9 mouse cellular contexts compared by ENCODE assay signal in the genomic region with DNA sequence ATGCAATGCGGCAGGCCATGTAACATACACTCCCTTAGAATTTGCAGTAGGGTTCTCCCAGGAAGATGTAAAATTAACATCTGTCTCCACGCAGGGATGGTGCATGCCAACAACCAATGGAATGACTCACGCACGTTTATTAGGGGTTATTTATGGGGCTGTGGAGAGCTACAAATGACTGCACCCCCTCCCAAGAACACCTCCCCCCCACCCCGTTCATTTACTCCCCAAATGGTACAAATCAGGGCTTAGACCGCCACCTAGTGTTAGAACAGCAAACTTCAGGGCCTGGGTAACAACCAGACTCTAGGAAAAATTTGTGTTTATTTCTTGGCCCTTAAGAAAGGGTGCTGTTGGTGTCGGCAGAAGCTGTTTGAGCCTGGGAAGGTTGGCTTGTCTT. TPM values are rescaled to one million over a fixed set of nuclear protein-coding genes. Genes with fewer than 3 reads are reported as not detected.
DNase-seq lines count a peak whose midpoint lies in the region; ATAC-seq lines count a peak whose summit lies in the region.
"Had no signal": no experiment of that assay in that cellular context is flagged by ENCODE, and none has a peak within 500 bp of the region (broad histone marks: within the 10 kb centered on the region; RNA-seq: fewer than 3 reads in every experiment).

No protein-coding gene starts in this region.

- no peak overlapping the region for H3K4me3 ChIP-seq in liver, embryonic 11.5 days (ENCODE audit: low read depth, low read length)
- H3K4me3 ChIP-seq in hindbrain, embryonic 10.5 days, result no peak overlapping the region
- no peak overlapping the region for H3K4me3 ChIP-seq in limb, embryonic 13.5 days

- H3K4me2 ChIP-seq in liver, embryonic 11.5 days, result no peak overlapping the region
- peak overlapping the region; percentile 30; the same call in 1 of the 2 replicates for H3K4me2 ChIP-seq in limb, embryonic 13.5 days (replicated peaks)

- peak; percentile 52 for DNase-seq in liver
- DNase-seq in liver, embryonic 11.5 days (ENCODE audit: low spot score), result no peak
- DNase-seq in NIH3T3 (ENCODE audit: low read depth), result peak; percentile 89
- DNase-seq in cerebellum, postnatal 14 days, result peak; percentile 83 to 85
- peak; percentile 60 for DNase-seq in hindbrain, embryonic 10.5 days (ENCODE audit: low spot score)
- DNase-seq in right cerebral cortex, postnatal 14 days, result peak; percentile 68
- no peak for DNase-seq in c-Kit-positive CD71-positive TER-119-positive erythroid progenitor cells, embryonic 14.5 days (ENCODE audit: low spot score)

- no peak overlapping the region for H3K27ac ChIP-seq in liver, embryonic 11.5 days (ENCODE audit: low read depth, low read length)
- H3K27ac ChIP-seq in hindbrain, embryonic 10.5 days, result no peak overlapping the region
- H3K27ac ChIP-seq in limb, embryonic 13.5 days, result 0 out of 2 replicates have a peak overlapping the region, but pooled peaks have one; percentile 39
- H3K27ac ChIP-seq: macrophage had no signal

- H3K27me3 ChIP-seq in liver, embryonic 11.5 days (replicated peaks; ENCODE audit: control insufficient read depth, insufficient read depth, low read length), result no peaks in the 10 kb centered on the region
- H3K27me3 ChIP-seq in hindbrain, embryonic 10.5 days (ENCODE audit: insufficient read depth, poor library complexity, severe bottlenecking), result no peaks in the 10 kb centered on the region
- H3K27me3 ChIP-seq in limb, embryonic 13.5 days, result no peaks in the 10 kb centered on the region

- H3K36me3 ChIP-seq in liver, embryonic 11.5 days (ENCODE audit: control insufficient read depth, insufficient read depth, low read length), result no peaks in the 10 kb centered on the region
- no peaks in the 10 kb centered on the region for H3K36me3 ChIP-seq in hindbrain, embryonic 10.5 days
- no peaks in the 10 kb centered on the region for H3K36me3 ChIP-seq in limb, embryonic 13.5 days

- peaks cover 6% of the 10 kb centered on the region for H3K4me1 ChIP-seq in liver, embryonic 11.5 days (replicated peaks; ENCODE audit: control insufficient read depth, insufficient read depth, low read length)
- H3K4me1 ChIP-seq in hindbrain, embryonic 10.5 days (replicated peaks), result peaks cover 18% of the 10 kb centered on the region
- peaks cover 21% of the 10 kb centered on the region for H3K4me1 ChIP-seq in limb, embryonic 13.5 days

- H3K9ac ChIP-seq in liver, embryonic 11.5 days (ENCODE audit: low read depth, low read length), result no peak overlapping the region
- no peak overlapping the region for H3K9ac ChIP-seq in limb, embryonic 13.5 days

- H3K9me3 ChIP-seq in liver, embryonic 11.5 days (ENCODE audit: control insufficient read depth, low read length), result no peaks in the 10 kb centered on the region
- H3K9me3 ChIP-seq in hindbrain, embryonic 10.5 days, result no peaks in the 10 kb centered on the region
- H3K9me3 ChIP-seq in limb, embryonic 13.5 days, result no peaks in the 10 kb centered on the region

- 23% methylated on average over 7 of the region's 7 CpGs for WGBS in liver, embryonic 11.5 days
- 29% methylated on average over 7 of the region's 7 CpGs for WGBS in hindbrain, embryonic 10.5 days
- WGBS in limb, embryonic 13.5 days, result 13% methylated on average over 7 of the region's 7 CpGs

- no peak for ATAC-seq in liver, embryonic 11.5 days (replicated peaks; ENCODE audit: low FRiP score)
- no peak for ATAC-seq in limb, embryonic 13.5 days (ENCODE audit: low FRiP score, low read depth)

RNA-seq across cellular contexts. Expression of gene Pak4, which starts 3.7 kb away (rescaled TPM):
- polyA plus RNA-seq in liver, embryonic 11.5 days (2014; fragmentation: Nextera tagmentation; extraction: Ambion mirVana), result 34.0 and 35.3 TPM in 2 replicates
- 51.8 and 66.0 TPM in 2 replicates for polyA plus RNA-seq in hindbrain, embryonic 10.5 days (2016; fragmentation: Nextera tagmentation; extraction: Ambion mirVana)
- polyA plus RNA-seq in limb, embryonic 13.5 days (2015; fragmentation: Nextera tagmentation; extraction: Ambion mirVana), result 33.2 and 33.4 TPM in 2 replicates

RNA-seq across cellular contexts. Expression of gene Samd4b, which starts 3.7 kb away (rescaled TPM):
- 17.4 and 18.6 TPM in 2 replicates for polyA plus RNA-seq in liver, embryonic 11.5 days (2014; fragmentation: Nextera tagmentation; extraction: Ambion mirVana)
- polyA plus RNA-seq in hindbrain, embryonic 10.5 days (2016; fragmentation: Nextera tagmentation; extraction: Ambion mirVana), result 34.0 and 44.0 TPM in 2 replicates
- polyA plus RNA-seq in limb, embryonic 13.5 days (2015; fragmentation: Nextera tagmentation; extraction: Ambion mirVana), result 26.7 and 31.7 TPM in 2 replicates

RNA-seq across cellular contexts. Expression of gene Acp7, which starts 29.5 kb away (rescaled TPM):
- polyA plus RNA-seq in liver, embryonic 11.5 days (2014; fragmentation: Nextera tagmentation; extraction: Ambion mirVana), result not detected in 2 replicates
- not detected in 2 replicates for polyA plus RNA-seq in hindbrain, embryonic 10.5 days (2016; fragmentation: Nextera tagmentation; extraction: Ambion mirVana)
- polyA plus RNA-seq in limb, embryonic 13.5 days (2015; fragmentation: Nextera tagmentation; extraction: Ambion mirVana), result not detected in 2 replicates
- polyA plus RNA-seq: macrophage had no signal

RNA-seq across cellular contexts. Expression of gene Nccrp1, which starts 54.6 kb away (rescaled TPM):
- not detected in 2 replicates for polyA plus RNA-seq in liver, embryonic 11.5 days (2014; fragmentation: Nextera tagmentation; extraction: Ambion mirVana)
- polyA plus RNA-seq in hindbrain, embryonic 10.5 days (2016; fragmentation: Nextera tagmentation; extraction: Ambion mirVana), result 0.10 TPM in 1 of 2 replicates, not detected in the other
- polyA plus RNA-seq in limb, embryonic 13.5 days (2015; fragmentation: Nextera tagmentation; extraction: Ambion mirVana), result not detected in 2 replicates
- polyA plus RNA-seq: macrophage had no signal

Comparison
In these comparisons a context has a peak if more than half of its experiments do, and no peak if none do; other contexts are left out.
1. DNase-seq: peak in liver (single experiment), NIH3T3 (single experiment), cerebellum, postnatal 14 days (2 of 2), hindbrain, embryonic 10.5 days (single experiment) and right cerebral cortex, postnatal 14 days (single experiment); none in liver, embryonic 11.5 days (single experiment) and c-Kit-positive CD71-positive TER-119-positive erythroid progenitor cells, embryonic 14.5 days (single experiment).